Mouse (Mus musculus): Measurements from ENCODE around the gene Sema6d.

The Sema6d gene

GRCm38 (mm10) chr2:124397304-124397703 is 307.5 kb downstream of the Sema6d start:
- DNase-seq (ENCODE audit: extremely low spot score, low read depth, low spot score) = no peak

- no peak for DNase-seq (ENCODE audit: extremely low spot score, low read depth, low spot score)
Observed at GRCm38 (mm10) chr2:124399611-124400010, 309.8 kb downstream of the Sema6d start.

DNA sequence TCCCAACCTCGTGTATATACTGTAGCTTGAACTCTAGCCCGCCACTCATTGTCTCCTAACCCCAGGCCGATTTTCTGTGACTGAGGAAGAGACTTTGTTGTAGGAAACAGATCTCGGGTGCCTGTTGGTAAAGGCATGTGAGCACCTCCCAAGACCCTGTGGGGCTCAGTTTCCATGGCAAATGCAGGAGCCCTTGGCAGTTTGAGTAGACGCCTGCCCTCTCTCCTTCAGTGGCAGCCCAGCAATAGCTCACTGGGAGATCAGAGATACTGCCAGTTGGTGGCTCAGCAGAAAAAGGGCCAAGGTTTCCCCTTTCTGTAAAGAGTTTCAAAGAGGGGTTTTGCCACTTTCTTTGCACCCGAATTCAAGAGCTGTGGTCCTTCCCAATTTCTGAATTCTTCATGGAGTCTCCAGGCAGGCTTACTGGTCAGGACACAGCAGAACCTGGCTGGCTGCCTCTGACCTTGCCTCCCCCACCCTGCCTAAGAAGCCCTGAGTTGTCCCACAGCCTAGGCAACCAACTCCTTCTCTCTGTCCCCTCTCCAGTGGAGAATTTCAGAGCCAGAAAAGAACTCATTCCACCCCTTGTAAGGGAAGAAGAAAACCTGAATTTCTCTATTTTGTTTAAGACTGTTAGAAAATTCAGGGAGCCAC is 312.1 kb downstream of the Sema6d start:
- no peak for DNase-seq (ENCODE audit: extremely low spot score, low read depth, low spot score)

- no peak for DNase-seq (ENCODE audit: extremely low spot score, low read depth, low spot score)
Observed at GRCm38 (mm10) chr2:124403571-124403970, 313.8 kb downstream of the Sema6d start.

DNA sequence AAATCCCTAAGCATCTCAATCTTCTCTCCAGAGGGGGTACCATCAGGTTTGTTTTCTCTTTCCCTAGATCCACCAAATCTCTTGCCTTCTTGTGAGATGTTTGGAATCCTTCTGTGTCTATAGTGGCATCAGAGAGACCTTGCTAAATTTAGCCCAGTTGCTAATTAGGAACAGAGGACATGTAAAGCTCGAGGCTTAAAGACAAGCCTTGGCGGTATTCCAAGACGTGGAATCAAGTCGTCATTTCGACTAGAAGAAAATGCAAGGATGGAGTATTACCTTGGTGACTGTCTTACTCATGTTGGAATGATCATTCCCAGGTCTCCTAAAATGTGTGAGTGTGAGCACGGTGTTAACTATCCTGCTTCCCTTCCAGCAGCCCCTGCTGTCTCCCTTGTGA is 314.2 kb downstream of the Sema6d start:
- DNase-seq (ENCODE audit: extremely low spot score, low read depth, low spot score) = no peak

DNA sequence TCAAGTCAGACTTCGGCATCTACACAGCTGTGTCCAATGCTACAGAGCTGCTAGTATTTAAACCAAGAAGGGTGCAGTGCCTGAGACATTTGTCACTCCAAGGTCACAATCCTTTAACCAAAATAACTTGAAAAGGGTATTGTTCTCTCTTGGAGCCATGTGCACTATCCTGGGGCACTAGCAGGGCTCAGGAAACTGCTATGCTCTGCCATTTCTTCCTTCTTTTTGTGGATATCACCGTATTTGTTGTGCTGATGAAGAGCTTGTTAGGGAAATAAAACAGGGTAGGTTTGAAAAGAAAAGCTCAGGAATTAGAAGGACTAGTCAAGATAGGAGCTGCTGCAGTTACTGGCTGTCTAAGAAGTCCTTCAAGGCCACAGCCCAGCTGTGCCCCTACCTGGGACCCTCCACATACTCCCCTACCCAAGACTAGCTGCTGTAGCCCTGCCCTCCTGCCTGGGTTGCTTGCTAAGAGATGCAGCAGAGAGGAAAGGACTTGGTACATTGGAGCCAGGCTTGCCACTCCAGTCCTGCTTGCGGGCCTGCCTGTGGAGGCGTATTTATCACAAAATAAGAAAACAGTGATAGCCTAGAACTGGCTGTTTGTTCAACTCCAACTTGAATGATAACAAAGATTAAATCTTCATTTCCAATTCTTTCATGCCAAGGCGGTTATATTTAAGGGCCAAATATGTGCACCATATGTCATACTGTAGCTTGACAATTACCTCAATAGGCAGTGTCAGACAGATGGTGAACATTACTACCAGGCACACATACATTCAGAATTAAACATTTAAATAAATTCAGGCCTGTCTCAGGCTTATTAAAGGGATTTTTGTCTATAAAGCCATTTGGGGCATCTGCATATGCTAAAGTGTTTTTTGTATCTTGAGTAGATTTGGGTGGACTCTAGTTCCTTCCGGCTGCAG is 315.1 kb downstream of the Sema6d start:
- no peak for DNase-seq (ENCODE audit: extremely low spot score, low read depth, low spot score)

GRCm38 (mm10) chr2:124408956-124409355 is 319.2 kb downstream of the Sema6d start:
- DNase-seq (ENCODE audit: extremely low spot score, low read depth, low spot score) = no peak

- no peak for DNase-seq (ENCODE audit: extremely low spot score, low read depth, low spot score)
Observed at GRCm38 (mm10) chr2:124416730-124417129, 327.0 kb downstream of the Sema6d start.

DNA sequence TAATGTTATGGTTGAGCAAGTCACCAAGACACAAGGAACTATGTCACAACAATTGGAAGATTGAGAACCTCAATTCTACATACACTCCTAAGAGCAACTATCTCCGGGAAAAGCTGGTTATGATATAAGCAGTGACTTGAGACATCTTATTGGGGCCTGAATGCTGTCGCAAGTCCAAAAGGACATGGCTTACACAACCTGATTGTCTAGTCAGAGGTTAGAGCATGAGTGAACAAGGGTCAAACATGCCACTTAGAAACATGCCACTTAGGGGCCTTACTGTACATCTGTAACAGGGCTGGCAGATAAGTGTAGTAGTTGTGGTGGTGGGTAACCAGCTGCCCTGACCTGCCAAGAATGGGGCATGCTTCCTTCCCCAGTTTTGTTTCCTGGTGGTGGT is 328.6 kb downstream of the Sema6d start:
- DNase-seq (ENCODE audit: extremely low spot score, low read depth, low spot score) = no peak

DNA sequence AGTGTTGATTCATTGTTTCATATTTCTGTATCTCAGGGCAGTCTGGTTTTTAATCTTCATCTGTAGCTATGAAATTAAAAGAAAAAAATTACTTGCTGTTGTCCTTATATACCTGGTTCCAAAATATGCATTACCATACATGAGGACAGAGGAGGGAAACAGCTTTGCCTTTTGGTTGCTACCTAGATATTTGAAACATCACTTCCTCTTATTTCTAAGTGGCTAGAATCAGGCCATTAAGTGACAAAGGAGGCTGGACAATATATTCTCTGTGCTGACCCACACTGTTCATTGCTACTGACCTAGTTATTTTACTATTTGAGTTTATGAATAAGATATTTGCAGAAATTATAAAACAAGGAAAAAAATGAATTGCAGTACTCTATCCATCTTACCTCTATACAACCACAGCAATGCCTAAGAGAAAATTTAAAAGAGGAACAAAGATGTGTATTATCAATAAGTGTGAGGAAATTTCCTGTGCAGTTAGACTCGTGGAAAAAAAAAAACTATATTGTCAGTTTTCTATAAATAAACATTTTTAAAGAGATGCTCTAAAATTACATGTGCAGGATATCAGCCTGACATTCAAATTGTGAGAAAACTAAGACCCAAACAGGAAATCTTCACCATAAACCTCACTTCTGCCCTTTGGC is 330.5 kb downstream of the Sema6d start:
- no peak for DNase-seq (ENCODE audit: extremely low spot score, low read depth, low spot score)

DNA sequence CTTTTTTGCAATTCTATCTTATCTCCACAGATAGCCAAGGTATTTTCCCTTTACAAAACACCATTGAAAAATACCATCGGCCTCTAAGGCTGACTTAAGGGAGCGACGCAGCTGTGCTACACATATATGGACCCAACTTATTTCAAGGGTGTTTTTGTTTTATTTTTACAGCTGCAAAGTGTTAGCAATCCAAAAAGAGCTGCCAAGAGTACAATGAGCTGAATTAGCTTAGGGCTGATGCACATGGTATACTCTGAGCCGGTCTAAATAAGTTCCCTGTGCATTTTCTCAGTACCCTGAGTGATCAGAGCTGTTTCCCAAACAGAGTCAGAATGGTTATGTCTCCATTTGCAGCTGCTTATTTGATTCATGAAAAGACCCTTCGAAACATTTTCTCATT is 340.0 kb downstream of the Sema6d start:
- no peak for DNase-seq (ENCODE audit: extremely low spot score, low read depth, low spot score)

GRCm38 (mm10) chr2:124430708-124431107 is 340.9 kb downstream of the Sema6d start:
- no peak for DNase-seq (ENCODE audit: extremely low spot score, low read depth, low spot score)

GRCm38 (mm10) chr2:124435382-124436002 is 345.7 kb downstream of the Sema6d start:
- DNase-seq (ENCODE audit: extremely low spot score, low read depth, low spot score) = no peak

GRCm38 (mm10) chr2:124436704-124437103 is 346.9 kb downstream of the Sema6d start:
- DNase-seq (ENCODE audit: extremely low spot score, low read depth, low spot score) = no peak

GRCm38 (mm10) chr2:124444199-124444598 is 354.4 kb downstream of the Sema6d start:
- DNase-seq (ENCODE audit: extremely low spot score, low read depth, low spot score) = no peak

DNA sequence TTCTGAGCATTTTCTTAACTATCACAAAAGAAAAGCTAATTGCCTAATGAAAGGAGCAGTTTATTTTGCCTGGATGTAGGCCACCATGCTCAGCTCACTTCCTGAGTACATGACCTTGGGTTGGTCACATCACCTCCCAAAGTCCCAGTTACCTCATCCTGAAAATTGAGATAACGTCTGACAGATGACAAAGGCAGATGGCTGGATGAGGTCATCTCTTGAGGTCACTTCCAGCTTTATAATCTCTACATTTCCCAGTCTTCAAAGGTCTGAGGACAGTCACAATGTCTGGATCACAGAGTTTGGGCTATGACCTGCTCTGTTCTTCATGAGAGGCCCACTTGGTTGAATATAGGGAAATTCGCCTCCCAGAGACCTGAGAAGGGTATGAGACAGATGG is 366.1 kb downstream of the Sema6d start:
- no peak for DNase-seq (ENCODE audit: extremely low spot score, low read depth, low spot score)

DNA sequence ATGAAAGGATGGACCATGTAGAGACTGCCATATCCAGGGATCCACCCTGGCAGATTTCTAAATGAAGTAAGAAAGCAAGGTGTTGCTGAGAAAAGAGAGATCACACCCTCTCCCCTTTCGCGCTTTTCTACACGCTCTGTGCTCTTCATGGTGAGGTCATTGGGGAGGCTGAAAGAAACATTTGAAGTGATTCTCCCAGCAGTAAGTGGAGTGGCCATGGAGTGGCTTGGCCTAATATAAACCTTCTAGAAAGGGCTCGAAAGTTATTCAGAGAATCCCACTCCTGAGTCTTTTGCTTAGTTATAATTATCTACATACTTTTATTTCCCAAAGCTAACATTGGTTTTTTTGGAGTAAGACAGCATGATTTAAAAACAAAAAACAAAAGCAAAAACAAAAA is 367.2 kb downstream of the Sema6d start:
- DNase-seq (ENCODE audit: extremely low spot score, low read depth, low spot score) = no peak

GRCm38 (mm10) chr2:124458028-124458427 is 368.3 kb downstream of the Sema6d start:
- DNase-seq (ENCODE audit: extremely low spot score, low read depth, low spot score) = no peak

DNA sequence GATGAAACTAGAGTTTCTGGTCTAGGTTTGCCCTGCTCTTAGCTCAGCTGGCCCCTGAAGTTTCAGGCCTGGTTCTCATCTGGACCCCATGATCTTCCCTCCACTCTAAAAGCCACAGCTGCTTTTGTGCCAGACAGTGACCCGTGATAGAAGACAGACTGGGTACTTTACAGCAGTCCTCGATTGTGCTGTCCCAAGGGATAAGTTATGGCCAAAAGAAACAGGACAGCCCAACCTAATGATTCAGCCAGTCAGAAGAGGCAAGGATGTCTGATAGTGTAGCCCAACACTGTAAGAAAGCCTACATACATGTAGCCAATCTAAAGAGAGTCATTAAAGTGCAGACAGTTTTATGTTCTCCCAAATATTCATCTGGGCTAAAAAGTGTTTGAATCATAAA is 371.2 kb downstream of the Sema6d start:
- no peak for DNase-seq (ENCODE audit: extremely low spot score, low read depth, low spot score)

DNA sequence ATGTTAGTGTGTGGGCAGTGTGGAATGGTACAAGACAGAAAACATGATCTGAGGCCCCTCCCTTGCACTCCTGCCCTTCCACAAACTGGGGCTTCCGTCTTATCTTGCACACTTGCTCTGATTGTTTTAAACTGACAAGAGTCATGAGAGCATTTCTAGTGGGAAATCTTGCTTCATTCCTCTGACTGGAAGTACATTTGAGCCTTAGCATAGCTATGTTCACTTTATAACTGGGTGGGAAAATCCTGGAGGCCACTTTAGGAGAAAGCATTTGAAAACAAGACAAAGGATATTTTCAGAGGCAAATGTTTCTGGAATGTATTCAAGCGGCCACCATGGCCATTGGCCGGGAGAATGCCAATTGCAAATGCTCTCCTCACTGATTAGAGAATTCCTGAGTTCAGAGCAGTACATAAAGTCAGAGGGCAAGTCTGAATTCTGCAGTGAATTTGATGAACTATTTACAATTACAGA is 371.6 kb downstream of the Sema6d start:
- no peak for DNase-seq (ENCODE audit: extremely low spot score, low read depth, low spot score)
